Mouse (Mus musculus): Measurements from ENCODE around the gene Csf2. TPM values are rescaled to one million over a fixed set of nuclear protein-coding genes. Genes with fewer than 3 reads are reported as not detected.

The Csf2 gene
- polyA plus RNA-seq (2015; fragmentation: Illumina TruSeq; extraction: RNeasy Lipid Tissue Mini Kit (QIAGEN cat#74804); ENCODE audit: insufficient read depth, low replicate concordance): 0.44 TPM

DNA sequence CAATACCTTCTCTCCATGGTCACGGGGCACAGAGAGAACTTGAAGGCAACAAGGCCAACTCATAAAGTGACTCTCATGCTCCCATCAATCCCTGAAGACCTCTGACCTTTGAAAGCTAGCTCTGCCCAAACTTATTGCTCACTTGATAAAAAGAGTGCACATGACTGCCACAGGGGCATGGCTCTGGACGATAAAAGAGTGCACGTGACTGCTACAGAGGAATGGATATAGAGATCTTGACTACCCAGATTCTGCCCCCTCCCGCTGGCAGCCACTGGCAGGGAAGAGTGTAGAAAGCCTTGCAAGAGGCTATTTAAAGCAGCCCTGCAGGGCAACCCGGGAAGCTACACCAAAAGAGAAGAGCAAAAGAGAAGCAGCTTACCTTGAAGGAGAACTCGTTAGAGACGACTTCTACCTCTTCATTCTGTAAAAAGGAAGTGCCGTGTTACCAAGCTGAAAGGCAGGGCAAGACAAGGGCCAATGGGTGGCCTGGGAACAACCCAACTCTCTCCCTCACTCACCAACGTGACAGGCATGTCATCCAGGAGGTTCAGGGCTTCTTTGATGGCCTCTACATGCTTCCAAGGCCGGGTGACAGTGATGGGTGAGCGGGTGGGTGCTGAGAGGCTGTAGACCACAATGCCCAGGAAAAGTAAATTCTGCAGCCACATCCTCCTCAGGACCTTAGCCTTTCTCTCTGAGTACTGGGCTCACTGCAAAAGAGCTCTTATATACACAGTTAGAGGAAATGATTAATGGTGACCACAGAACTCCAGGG lies at the start of gene Csf2:
Gene Csf2 (minus strand): TSS at position 728 of the 778 bp plus-strand sequence.

DNA sequence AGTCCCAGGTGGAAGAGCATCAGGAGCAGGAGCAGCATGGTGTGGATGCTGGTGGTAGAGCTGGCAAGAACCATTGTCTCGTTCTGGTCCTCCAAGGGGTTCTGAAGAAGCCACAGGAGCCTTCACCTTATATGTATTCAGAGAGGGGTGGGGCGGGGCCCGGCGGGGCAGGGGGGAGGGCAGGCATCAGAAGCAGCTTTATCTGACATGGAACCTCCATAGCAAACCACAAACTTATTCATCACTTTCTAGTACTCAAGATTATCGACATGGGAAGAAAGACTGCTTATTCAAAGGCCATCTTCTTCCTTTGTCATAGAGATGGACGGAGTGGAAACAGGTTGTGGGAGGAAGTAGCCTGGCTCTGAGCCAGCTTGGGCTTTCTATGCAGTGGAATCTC lies 17.7 kb upstream of the Csf2 start, which contains the start of gene Il3:
Gene Il3 (minus strand): TSS at position 101 of the 400 bp plus-strand sequence.

Other genes starting within 250 kb of the Csf2 start
- 5.8 TPM for gene Slc22a4, start 221.6 kb downstream of the Csf2 start, polyA plus RNA-seq (2015; fragmentation: Illumina TruSeq; extraction: RNeasy Lipid Tissue Mini Kit (QIAGEN cat#74804); ENCODE audit: insufficient read depth, low replicate concordance)
- gene Pdlim4, start 180.7 kb downstream of the Csf2 start, polyA plus RNA-seq (2015; fragmentation: Illumina TruSeq; extraction: RNeasy Lipid Tissue Mini Kit (QIAGEN cat#74804); ENCODE audit: insufficient read depth, low replicate concordance): 9.6 TPM
- 3.6 TPM for gene P4ha2, start 149.6 kb downstream of the Csf2 start, polyA plus RNA-seq (2015; fragmentation: Illumina TruSeq; extraction: RNeasy Lipid Tissue Mini Kit (QIAGEN cat#74804); ENCODE audit: insufficient read depth, low replicate concordance)
- not detected for gene Il3, start 17.6 kb upstream of the Csf2 start, polyA plus RNA-seq (2015; fragmentation: Illumina TruSeq; extraction: RNeasy Lipid Tissue Mini Kit (QIAGEN cat#74804); ENCODE audit: insufficient read depth, low replicate concordance)
- gene Acsl6, start 54.1 kb upstream of the Csf2 start, polyA plus RNA-seq (2015; fragmentation: Illumina TruSeq; extraction: RNeasy Lipid Tissue Mini Kit (QIAGEN cat#74804); ENCODE audit: insufficient read depth, low replicate concordance): 0.47 TPM
- gene Meikin, start 121.0 kb upstream of the Csf2 start, polyA plus RNA-seq (2015; fragmentation: Illumina TruSeq; extraction: RNeasy Lipid Tissue Mini Kit (QIAGEN cat#74804); ENCODE audit: insufficient read depth, low replicate concordance): not detected
- gene Fnip1, start 188.5 kb upstream of the Csf2 start, polyA plus RNA-seq (2015; fragmentation: Illumina TruSeq; extraction: RNeasy Lipid Tissue Mini Kit (QIAGEN cat#74804); ENCODE audit: insufficient read depth, low replicate concordance): 25.6 TPM